Mouse (Mus musculus): ENCODE data around the gene Rpl23. TPM values are rescaled to one million over a fixed set of nuclear protein-coding genes. Genes with fewer than 3 reads are reported as not detected.

Gene Rpl23
- polyA plus RNA-seq, 1 experiment from 2014 or later, result 409 TPM

DNA sequence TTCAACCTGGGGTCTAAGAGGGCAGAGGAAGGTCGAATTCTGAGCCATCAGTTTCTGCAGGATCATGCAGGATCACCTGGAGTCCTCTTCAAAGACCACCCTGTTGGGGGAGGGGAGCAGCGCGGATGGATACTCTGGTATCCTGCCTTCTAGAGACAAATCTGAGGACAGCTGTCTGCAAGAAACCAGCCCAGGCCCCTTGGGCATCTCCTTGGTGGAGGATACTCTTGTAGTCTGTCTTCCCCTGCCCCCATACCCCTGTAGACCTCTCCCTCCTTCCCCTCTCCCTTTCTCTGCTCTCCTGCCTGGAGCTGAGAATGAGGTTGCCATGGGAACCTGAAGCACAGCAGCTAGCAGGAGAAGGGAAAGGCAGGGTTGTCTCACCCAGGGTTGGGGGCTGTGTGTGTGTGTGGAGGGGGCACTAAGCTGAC is 30.3 kb upstream of the Rpl23 start:
- H3K36me3 ChIP-seq (replicated peaks; ENCODE audit: insufficient read depth, low read length), result peaks cover 44% of the 10 kb centered on the region
- WGBS (ENCODE audit: insufficient replicate concordance), result 45% methylated on average over 3 of the region's 3 CpGs
- DNase-seq (no peak), ATAC-seq (no peak; the same call in 1 of the 2 replicates)
- no peaks in the 10 kb centered on the region for H3K9me3 ChIP-seq (ENCODE audit: low read length)
- H3K9ac ChIP-seq (replicated peaks), result no peak overlapping the region
- TF ChIP-seq EP300 (IDR thresholded peaks at IDR 0.05; ENCODE audit: low read depth) (no peak), CTCF (IDR thresholded peaks at IDR 0.05; ENCODE audit: low read depth) (no peak)
- peaks cover 80% of the 10 kb centered on the region for H3K4me1 ChIP-seq (ENCODE audit: insufficient read depth)
- H3K4me2 ChIP-seq (ENCODE audit: low read depth, low read length), result peak overlapping the region; percentile 40; the same call in 1 of the 2 replicates
- peak overlapping the region; percentile 76 for H3K27ac ChIP-seq (ENCODE audit: low read depth)
- no peak overlapping the region for H3K4me3 ChIP-seq (ENCODE audit: low read depth, low read length)
- H3K27me3 ChIP-seq (ENCODE audit: insufficient read depth, low read length), result no peaks in the 10 kb centered on the region

DNA sequence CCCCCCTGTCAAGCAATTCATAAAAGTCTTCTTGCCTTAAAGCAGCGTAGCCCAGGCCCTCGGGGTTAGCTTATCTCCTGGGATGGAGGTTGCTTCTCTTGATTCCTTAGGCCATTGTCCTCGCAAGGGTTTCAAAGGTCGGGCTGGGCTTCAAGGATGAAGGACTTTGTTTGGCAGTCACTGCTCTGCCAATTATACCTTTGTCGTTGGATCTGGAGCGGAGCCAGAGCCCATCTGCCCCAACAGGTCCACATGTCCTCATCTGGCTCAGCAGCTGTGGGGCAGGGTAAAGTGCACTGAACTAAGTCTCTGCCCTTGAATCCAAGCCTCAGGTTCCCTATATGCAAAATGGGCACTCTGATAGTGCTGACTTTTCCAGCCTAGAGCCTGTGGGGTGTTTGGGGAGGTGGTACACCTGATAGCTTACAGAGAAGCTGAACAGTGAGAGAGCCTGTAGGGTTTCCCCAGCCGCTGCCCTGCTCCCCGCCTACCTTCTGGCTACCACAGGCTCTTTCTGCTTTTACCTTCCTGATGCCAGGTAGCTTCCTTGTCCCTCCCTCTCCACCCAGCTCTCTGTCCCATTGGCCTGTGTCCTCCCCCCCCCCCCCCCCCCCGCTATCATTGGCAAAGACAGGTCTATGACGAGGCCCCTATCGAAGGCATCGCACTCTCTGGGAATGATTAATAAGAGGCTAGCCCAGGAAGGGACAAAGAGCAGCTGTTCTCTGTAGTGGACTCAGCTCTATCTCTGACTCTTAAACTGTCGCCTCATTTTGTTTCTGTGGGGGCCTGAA is 29.5 kb upstream of the Rpl23 start:
- WGBS (ENCODE audit: insufficient replicate concordance), result 51% methylated on average over 12 of the region's 13 CpGs
- ATAC-seq (peak; percentile 83), DNase-seq (peak; percentile 64)
- peak overlapping the region; percentile 76 for H3K27ac ChIP-seq (ENCODE audit: low read depth)
- H3K4me3 ChIP-seq (ENCODE audit: low read depth, low read length), result no peak overlapping the region
- H3K4me2 ChIP-seq (ENCODE audit: low read depth, low read length), result peak overlapping the region; percentile 40; the same call in 1 of the 2 replicates
- H3K9me3 ChIP-seq (ENCODE audit: low read length), result no peaks in the 10 kb centered on the region
- H3K36me3 ChIP-seq (replicated peaks; ENCODE audit: insufficient read depth, low read length), result peaks cover 49% of the 10 kb centered on the region
- TF ChIP-seq EP300 (IDR thresholded peaks at IDR 0.05; ENCODE audit: low read depth) (no peak), CTCF (IDR thresholded peaks at IDR 0.05; ENCODE audit: low read depth) (no peak)
- no peak overlapping the region for H3K9ac ChIP-seq (replicated peaks)
- H3K4me1 ChIP-seq (ENCODE audit: insufficient read depth), result peaks cover 74% of the 10 kb centered on the region
- H3K27me3 ChIP-seq (ENCODE audit: insufficient read depth, low read length), result no peaks in the 10 kb centered on the region

DNA sequence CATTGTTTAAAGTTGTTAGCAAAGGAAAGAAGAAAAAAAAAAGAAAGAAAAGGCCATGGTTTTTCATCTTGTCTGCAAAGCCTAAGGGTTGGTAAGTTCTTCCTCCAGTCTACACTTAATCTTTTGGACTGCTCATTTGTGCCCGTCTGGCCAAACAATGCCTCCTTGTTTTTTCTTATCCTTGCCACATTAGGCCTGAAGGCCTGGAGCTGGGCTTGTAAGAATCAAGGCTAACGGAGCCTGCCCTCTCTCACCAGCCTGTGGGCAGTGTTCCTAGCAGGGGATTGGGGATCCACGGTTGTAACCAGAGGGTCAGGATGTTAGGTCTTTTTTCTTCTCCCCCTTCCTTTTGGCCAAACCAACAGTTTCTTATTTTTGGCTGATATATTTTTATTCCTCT is 28.7 kb upstream of the Rpl23 start:
- WGBS (ENCODE audit: insufficient replicate concordance), result 68% methylated on average over 3 of the region's 3 CpGs

DNA sequence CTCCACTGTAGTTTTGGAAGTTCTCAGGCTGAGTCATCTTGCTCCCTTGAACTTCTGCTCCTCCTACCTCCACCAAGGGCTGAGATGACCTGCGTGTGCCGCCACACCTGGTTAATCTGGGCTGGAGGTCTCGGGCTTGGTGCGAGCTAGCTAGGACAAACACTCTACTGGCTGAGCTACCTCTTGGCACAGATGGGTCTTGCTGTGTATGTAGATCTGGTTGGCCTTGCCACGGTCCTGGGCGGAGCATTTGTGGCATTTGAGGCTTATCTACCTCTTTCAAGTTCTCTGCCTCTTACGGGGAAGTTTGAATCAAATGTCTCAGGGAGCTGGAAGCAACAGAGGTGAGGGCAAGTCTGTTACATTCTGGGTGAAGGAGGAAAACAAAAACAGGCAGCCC is 28.1 kb upstream of the Rpl23 start:
- H3K4me2 ChIP-seq (ENCODE audit: low read depth, low read length), result no peak overlapping the region
- 50% methylated on average over 7 of the region's 7 CpGs for WGBS (ENCODE audit: insufficient replicate concordance)
- H3K36me3 ChIP-seq (replicated peaks; ENCODE audit: insufficient read depth, low read length), result peaks cover 42% of the 10 kb centered on the region
- H3K9me3 ChIP-seq (ENCODE audit: low read length), result no peaks in the 10 kb centered on the region
- H3K9ac ChIP-seq (replicated peaks), result no peak overlapping the region
- peak; percentile 15 for DNase-seq
- H3K27ac ChIP-seq (ENCODE audit: low read depth), result no peak overlapping the region
- H3K4me3 ChIP-seq (ENCODE audit: low read depth, low read length), result no peak overlapping the region
- TF ChIP-seq EP300 (IDR thresholded peaks at IDR 0.05; ENCODE audit: low read depth) (no peak), CTCF (IDR thresholded peaks at IDR 0.05; ENCODE audit: low read depth) (no peak)
- no peaks in the 10 kb centered on the region for H3K27me3 ChIP-seq (ENCODE audit: insufficient read depth, low read length)
- H3K4me1 ChIP-seq (ENCODE audit: insufficient read depth), result peaks cover 81% of the 10 kb centered on the region
- ATAC-seq, result no peak

More for the DNA sequence above, 28.7 kb upstream of the Rpl23 start:
- Histone ChIP-seq H3K4me2 (ENCODE audit: low read depth, low read length) (no peak overlapping the region), H3K4me1 (ENCODE audit: insufficient read depth) (peaks cover 77% of the 10 kb centered on the region), H3K36me3 (replicated peaks; ENCODE audit: insufficient read depth, low read length) (peaks cover 48% of the 10 kb centered on the region), H3K4me3 (ENCODE audit: low read depth, low read length) (no peak overlapping the region), H3K9me3 (ENCODE audit: low read length) (no peaks in the 10 kb centered on the region), H3K9ac (replicated peaks) (peak overlapping the region; percentile 38; the same call in 1 of the 2 replicates), H3K27me3 (ENCODE audit: insufficient read depth, low read length) (no peaks in the 10 kb centered on the region), H3K27ac (ENCODE audit: low read depth) (peak overlapping the region; percentile 76; the same call in 1 of the 2 replicates)
- no peak for TF ChIP-seq EP300 (IDR thresholded peaks at IDR 0.05; ENCODE audit: low read depth)
- TF ChIP-seq CTCF (IDR thresholded peaks at IDR 0.05; ENCODE audit: low read depth), result no peak
- DNase-seq (no peak), ATAC-seq (no peak)

DNA sequence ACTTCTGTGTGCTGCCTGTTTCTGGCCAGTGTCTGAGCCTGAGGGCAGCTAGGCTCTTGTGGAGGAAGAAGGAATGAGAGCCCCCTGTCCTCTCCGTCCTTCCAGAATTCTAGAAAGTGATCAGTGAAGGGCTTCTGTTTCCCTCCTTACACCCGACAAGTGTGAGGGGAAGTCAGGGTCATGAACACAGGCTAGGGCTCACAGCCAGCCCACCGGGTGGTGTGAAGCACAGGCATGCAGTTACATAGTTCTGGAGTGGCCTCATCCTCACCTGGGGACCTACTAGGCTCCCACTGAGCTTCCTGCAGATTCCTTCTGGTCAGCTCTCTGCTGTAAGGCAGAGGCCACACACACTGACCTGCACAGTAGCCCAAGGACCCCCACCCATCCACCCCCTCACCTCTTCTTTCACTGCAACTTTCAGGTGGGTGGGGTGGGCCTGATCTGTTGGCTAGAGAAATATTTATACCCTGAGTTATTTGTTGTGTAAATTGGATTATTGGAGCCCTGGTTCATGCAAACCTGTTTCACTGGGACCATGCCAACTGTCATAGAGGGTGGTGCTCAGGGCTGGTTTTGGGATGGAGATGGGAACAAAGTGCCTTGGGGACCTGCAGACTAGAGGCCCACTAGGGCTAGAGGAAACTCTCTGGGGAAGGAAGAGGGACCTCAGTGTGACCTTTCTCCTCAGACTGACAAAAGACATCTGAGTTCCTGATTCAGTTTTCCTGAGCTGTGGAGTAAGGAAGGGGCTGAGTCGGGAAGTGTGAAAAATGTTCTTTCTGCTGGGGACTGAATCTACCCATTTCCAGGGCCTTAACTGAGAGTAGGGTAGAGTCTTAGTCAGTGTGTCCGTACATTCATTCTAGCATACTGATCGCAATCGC is 27.2 kb upstream of the Rpl23 start:
- H3K9ac ChIP-seq (replicated peaks), result peak overlapping the region; percentile 21; the same call in 1 of the 2 replicates
- H3K27ac ChIP-seq (ENCODE audit: low read depth), result peak overlapping the region; percentile 51; the same call in 1 of the 2 replicates
- H3K9me3 ChIP-seq (ENCODE audit: low read length), result no peaks in the 10 kb centered on the region
- WGBS (ENCODE audit: insufficient replicate concordance), result 48% methylated on average over 7 of the region's 7 CpGs
- H3K27me3 ChIP-seq (ENCODE audit: insufficient read depth, low read length), result no peaks in the 10 kb centered on the region
- H3K36me3 ChIP-seq (replicated peaks; ENCODE audit: insufficient read depth, low read length), result peaks cover 39% of the 10 kb centered on the region
- no peak overlapping the region for H3K4me3 ChIP-seq (ENCODE audit: low read depth, low read length)
- DNase-seq, result peak; percentile 13
- ATAC-seq, result no peak
- peaks cover 81% of the 10 kb centered on the region for H3K4me1 ChIP-seq (ENCODE audit: insufficient read depth)
- no peak overlapping the region for H3K4me2 ChIP-seq (ENCODE audit: low read depth, low read length)
- no peak for TF ChIP-seq EP300 (IDR thresholded peaks at IDR 0.05; ENCODE audit: low read depth)
- TF ChIP-seq CTCF (IDR thresholded peaks at IDR 0.05; ENCODE audit: low read depth), result no peak

Measured in liver, postnatal 0 days (tissue).